Mouse (Mus musculus): Measurements from ENCODE around the gene Ppp1r35. TPM values are rescaled to one million over a fixed set of nuclear protein-coding genes. Genes with fewer than 3 reads are reported as not detected.

Gene Ppp1r35
- polyA plus RNA-seq, 1 experiment from 2014 or later: 17.0 TPM

Other genes with a start within 250 kb of the Ppp1r35 start
- gene Epo, start 245.6 kb upstream of the Ppp1r35 start, polyA plus RNA-seq (2015; fragmentation: Nextera tagmentation; extraction: Ambion mirVana): not detected in 2 replicates
- gene Gnb2, start 245.3 kb upstream of the Ppp1r35 start, polyA plus RNA-seq (2015; fragmentation: Nextera tagmentation; extraction: Ambion mirVana): 257 and 284 TPM in 2 replicates
- 3.6 TPM in 2 replicates for gene Actl6b, start 225.3 kb upstream of the Ppp1r35 start, polyA plus RNA-seq (2015; fragmentation: Nextera tagmentation; extraction: Ambion mirVana)
- 2.7 and 3.4 TPM in 2 replicates for gene Tfr2, start 209.0 kb upstream of the Ppp1r35 start, polyA plus RNA-seq (2015; fragmentation: Nextera tagmentation; extraction: Ambion mirVana)
- gene Mospd3, start 177.8 kb upstream of the Ppp1r35 start, polyA plus RNA-seq (2015; fragmentation: Nextera tagmentation; extraction: Ambion mirVana): 23.8 and 24.3 TPM in 2 replicates
- gene Pcolce, start 165.1 kb upstream of the Ppp1r35 start, polyA plus RNA-seq (2015; fragmentation: Nextera tagmentation; extraction: Ambion mirVana): 150 and 153 TPM in 2 replicates
- gene Fbxo24, start 149.8 kb upstream of the Ppp1r35 start, polyA plus RNA-seq (2015; fragmentation: Nextera tagmentation; extraction: Ambion mirVana): 0.09 and 0.27 TPM in 2 replicates
- gene Lrch4, start 149.7 kb upstream of the Ppp1r35 start, polyA plus RNA-seq (2015; fragmentation: Nextera tagmentation; extraction: Ambion mirVana): 36.4 and 39.4 TPM in 2 replicates
- gene Gm20605, start 149.7 kb upstream of the Ppp1r35 start, polyA plus RNA-seq (2015; fragmentation: Nextera tagmentation; extraction: Ambion mirVana): 9.4 and 12.2 TPM in 2 replicates
- 6.8 and 9.4 TPM in 2 replicates for gene Sap25, start 137.5 kb upstream of the Ppp1r35 start, polyA plus RNA-seq (2015; fragmentation: Nextera tagmentation; extraction: Ambion mirVana)
- 0.14 and 0.19 TPM in 2 replicates for gene Irs3, start 133.1 kb upstream of the Ppp1r35 start, polyA plus RNA-seq (2015; fragmentation: Nextera tagmentation; extraction: Ambion mirVana)
- gene Agfg2, start 94.1 kb upstream of the Ppp1r35 start, polyA plus RNA-seq (2015; fragmentation: Nextera tagmentation; extraction: Ambion mirVana): 16.3 and 19.0 TPM in 2 replicates
- 2.7 and 3.1 TPM in 2 replicates for gene Nyap1, start 37.2 kb upstream of the Ppp1r35 start, polyA plus RNA-seq (2015; fragmentation: Nextera tagmentation; extraction: Ambion mirVana)
- gene Tsc22d4, start 33.1 kb upstream of the Ppp1r35 start, polyA plus RNA-seq (2015; fragmentation: Nextera tagmentation; extraction: Ambion mirVana): 115 and 119 TPM in 2 replicates
- gene Mepce, start 8.8 kb downstream of the Ppp1r35 start, polyA plus RNA-seq (2015; fragmentation: Nextera tagmentation; extraction: Ambion mirVana): 7.4 and 8.2 TPM in 2 replicates
- 15.4 and 18.0 TPM in 2 replicates for gene Zcwpw1, start 8.9 kb downstream of the Ppp1r35 start, polyA plus RNA-seq (2015; fragmentation: Nextera tagmentation; extraction: Ambion mirVana)
- gene Pilra, start 57.4 kb downstream of the Ppp1r35 start, polyA plus RNA-seq (2015; fragmentation: Nextera tagmentation; extraction: Ambion mirVana): 2.4 and 4.0 TPM in 2 replicates
- gene Pilrb1, start 79.3 kb downstream of the Ppp1r35 start, polyA plus RNA-seq (2015; fragmentation: Nextera tagmentation; extraction: Ambion mirVana): 0.84 and 0.87 TPM in 2 replicates
- 1.5 and 1.8 TPM in 2 replicates for gene Pilrb2, start 93.0 kb downstream of the Ppp1r35 start, polyA plus RNA-seq (2015; fragmentation: Nextera tagmentation; extraction: Ambion mirVana)
- 14.7 and 15.9 TPM in 2 replicates for gene Cyp3a13, start 142.8 kb downstream of the Ppp1r35 start, polyA plus RNA-seq (2015; fragmentation: Nextera tagmentation; extraction: Ambion mirVana)
- 0.56 and 1.1 TPM in 2 replicates for gene Gjc3, start 184.2 kb downstream of the Ppp1r35 start, polyA plus RNA-seq (2015; fragmentation: Nextera tagmentation; extraction: Ambion mirVana)
- 0.61 and 0.87 TPM in 2 replicates for gene Azgp1, start 202.7 kb downstream of the Ppp1r35 start, polyA plus RNA-seq (2015; fragmentation: Nextera tagmentation; extraction: Ambion mirVana)
- not detected in 2 replicates for gene Smok3a, start 242.4 kb downstream of the Ppp1r35 start, polyA plus RNA-seq (2015; fragmentation: Nextera tagmentation; extraction: Ambion mirVana)
- not detected in 2 replicates for gene Smok3b, start 242.6 kb downstream of the Ppp1r35 start, polyA plus RNA-seq (2015; fragmentation: Nextera tagmentation; extraction: Ambion mirVana)

Data from stomach, embryonic 16.5 days (tissue).